Mouse (Mus musculus): Measurements from ENCODE around the gene Panx2.

- TF ChIP-seq E2F4 (IDR thresholded peaks at IDR 0.05; ENCODE audit: insufficient read depth) (no peak), CEBPB (IDR thresholded peaks at IDR 0.05; ENCODE audit: insufficient read depth, poor library complexity, severe bottlenecking) (no peak), MAX (IDR thresholded peaks at IDR 0.05; ENCODE audit: low read depth) (no peak), POLR2A (IDR thresholded peaks at IDR 0.05; ENCODE audit: insufficient read length, low read depth) (no peak), MYOD1 (IDR thresholded peaks at IDR 0.05; ENCODE audit: control insufficient read depth in 1 of 3, insufficient read length in 2 of 3, low read depth in 2 of 3) (no peak), USF1 (IDR thresholded peaks at IDR 0.05; ENCODE audit: low read depth) (no peak), MYOG (IDR thresholded peaks at IDR 0.05; ENCODE audit: control insufficient read depth in 1 of 3, insufficient read depth in 1 of 3, insufficient read length in 2 of 3, low read depth in 2 of 3) (no peak)
Measured at GRCm38 (mm10) chr15:89059161-89059931, at the start of gene Panx2.
